Mouse (Mus musculus) CD8-positive naive resting alpha-beta T cell, adult 2 months (primary cell): ENCODE measurements around the gene Renbp.

Source experiments
- DNase-seq, 2 experiments: peaks; one replicate each; pipeline ENCODE4 v3.0.0; 2022; ENCODE audit warnings: low read depth in 2 of 2, low spot score in 2 of 2

Gene Renbp

GRCm38 (mm10) chrX:73930402-73931062 is at the start of gene Renbp:
Gene Renbp (minus strand): TSS chrX:73930850.
- DNase-seq, result peak in 1 of 2 experiments; percentile 23

- DNase-seq, result no peak
These were observed 47.1 kb upstream of the Renbp start for GRCm38 (mm10) chrX:73977783-73978182.

GRCm38 (mm10) chrX:73976283-73976682 is 45.6 kb upstream of the Renbp start:
- DNase-seq, result no peak

- DNase-seq, result no peak
These were observed 42.1 kb upstream of the Renbp start for GRCm38 (mm10) chrX:73972774-73973173.

DNA sequence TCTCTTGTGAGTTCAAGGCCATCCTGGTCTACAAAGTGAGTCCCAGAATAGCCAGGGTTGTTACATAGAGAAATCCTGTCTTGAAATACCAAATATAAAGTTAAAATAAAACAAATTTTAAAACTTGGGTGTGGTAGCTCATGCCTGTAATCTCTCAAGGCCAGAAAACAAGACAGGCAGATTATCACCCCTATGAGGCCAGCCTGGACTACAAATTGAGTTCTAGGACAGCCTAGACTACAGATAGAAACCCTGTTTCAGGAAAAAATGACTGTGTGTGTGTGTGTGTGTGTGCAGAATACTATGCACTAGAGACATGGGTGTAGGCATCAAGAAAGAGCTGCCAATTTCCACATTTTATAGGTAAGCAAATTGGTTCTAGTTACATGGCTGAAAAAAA is 40.1 kb upstream of the Renbp start:
- DNase-seq, result no peak

GRCm38 (mm10) chrX:73969729-73970128 is 39.1 kb upstream of the Renbp start:
- DNase-seq, result no peak

DNA sequence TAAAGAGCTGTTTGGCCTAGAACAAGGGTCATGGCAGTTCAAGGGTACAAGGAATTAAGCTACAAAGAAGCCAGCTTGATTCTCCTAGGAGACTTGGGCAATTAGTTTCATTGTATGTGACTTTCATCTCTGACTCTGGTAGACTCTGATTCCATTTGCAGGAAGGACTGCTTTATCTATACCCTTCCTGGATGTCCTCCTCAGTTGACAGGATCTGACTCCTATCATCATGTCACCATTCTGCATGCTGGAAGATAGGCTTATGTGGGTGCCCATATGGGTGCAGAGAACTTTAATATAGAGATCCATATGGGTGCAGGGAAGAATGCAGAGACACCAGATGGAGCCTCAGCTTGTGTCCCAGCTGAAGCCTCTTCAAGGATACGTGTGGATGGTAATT is 38.5 kb upstream of the Renbp start:
- DNase-seq, result no peak

- peak; percentile 80 to 84 for DNase-seq
These were observed 36.8 kb upstream of the Renbp start for GRCm38 (mm10) chrX:73967177-73968075.

DNA sequence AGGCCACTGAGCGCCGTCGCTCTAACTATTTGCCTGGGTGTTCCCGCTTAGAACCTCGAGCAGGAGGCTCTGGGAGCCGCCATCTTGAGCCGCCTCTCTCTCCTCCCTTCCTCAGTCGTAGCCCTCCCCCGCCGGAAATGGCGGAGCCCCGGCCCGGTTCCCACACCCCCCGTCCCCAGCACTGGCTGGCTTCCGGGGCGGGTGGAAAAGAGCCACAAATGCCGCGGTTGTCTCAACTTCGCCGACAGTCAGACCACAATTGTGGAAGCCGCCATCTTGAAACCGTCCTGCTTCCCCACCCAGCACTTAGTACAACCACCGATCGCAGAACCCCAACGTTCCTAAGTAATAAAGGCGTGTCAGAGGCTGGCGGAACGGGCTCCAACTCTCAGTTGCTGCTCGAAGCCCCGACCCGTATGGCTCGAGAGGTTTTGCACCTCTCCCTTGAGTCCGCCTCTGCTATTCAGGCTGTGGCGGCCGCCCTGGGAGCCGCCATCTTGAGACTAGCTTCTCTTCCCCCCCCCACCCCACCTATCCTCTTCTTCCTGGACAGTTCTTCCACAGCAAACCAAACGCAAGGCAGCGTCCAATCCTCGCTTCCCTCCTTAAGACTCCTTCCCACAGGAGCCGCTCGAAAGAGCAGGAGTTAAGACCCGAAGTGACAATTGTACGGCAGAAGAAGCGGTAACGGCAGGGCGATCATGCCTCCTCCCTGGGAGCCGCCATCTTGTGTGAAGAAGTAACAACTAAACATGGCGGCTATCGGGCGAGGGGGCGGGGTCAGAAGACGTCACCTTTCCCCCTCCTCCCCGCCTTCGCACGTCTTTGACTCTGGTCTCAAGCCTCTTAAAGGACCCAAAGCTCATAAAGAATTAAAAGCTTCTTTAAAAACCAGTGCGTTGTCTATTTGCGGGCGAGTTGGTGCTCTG is 35.9 kb upstream of the Renbp start, which contains the start of gene Hcfc1:
Hcfc1 (minus strand) TSS at position 110 of the 929 bp plus-strand sequence.
- peak; percentile 80 to 81 for DNase-seq

GRCm38 (mm10) chrX:73965307-73965706 is 34.7 kb upstream of the Renbp start:
- DNase-seq, result peak; percentile 21 to 42

- peak in 1 of 2 experiments; percentile 12 for DNase-seq
These were observed 33.7 kb upstream of the Renbp start for GRCm38 (mm10) chrX:73964363-73964762.

DNA sequence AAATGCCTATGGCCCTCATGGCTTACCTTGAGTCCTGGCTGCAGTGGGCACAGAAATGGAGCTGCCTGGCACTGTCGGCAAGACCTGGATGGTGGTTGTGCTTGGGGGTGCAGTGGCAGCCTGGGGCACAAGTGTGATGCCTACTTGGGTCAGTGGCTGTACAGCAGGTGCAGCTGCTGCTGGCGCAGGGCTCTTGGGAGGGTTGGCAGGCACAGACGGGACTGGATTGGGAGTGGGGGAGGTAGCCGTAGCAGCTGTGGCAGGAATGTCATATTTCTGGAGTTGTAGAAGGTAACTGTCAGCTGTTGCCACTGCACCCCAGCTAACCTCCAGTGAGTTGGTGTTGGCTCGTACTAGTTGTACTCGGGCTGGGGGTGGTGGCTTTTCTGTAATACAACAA is 24.3 kb upstream of the Renbp start:
- no peak for DNase-seq

- no peak for DNase-seq
These were observed 22.0 kb upstream of the Renbp start for GRCm38 (mm10) chrX:73952603-73953002.

- DNase-seq, result no peak
These were observed 18.7 kb upstream of the Renbp start for GRCm38 (mm10) chrX:73949341-73949740.

- peak; percentile 45 to 66 for DNase-seq
These were observed 18.0 kb upstream of the Renbp start for GRCm38 (mm10) chrX:73948647-73949046.

DNA sequence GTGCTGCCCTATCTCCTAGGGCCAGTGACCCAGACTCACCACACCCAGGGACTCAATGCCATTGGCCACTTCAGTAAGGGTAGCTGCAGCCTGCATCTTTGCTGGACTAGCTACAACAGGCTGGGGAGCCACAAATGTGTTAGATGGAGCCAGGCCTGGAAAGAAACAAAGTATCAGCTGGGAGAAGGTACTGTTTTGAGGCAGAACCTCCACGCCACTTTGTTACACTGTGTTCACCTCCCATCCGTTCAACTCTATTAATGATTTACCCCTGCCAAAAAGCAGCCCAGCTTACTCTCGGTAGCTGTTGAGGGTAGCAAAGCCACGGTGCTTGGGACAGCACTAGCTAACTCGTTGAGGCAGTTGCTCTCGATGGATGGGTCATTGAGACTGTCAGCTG is 16.2 kb upstream of the Renbp start:
- no peak for DNase-seq

DNA sequence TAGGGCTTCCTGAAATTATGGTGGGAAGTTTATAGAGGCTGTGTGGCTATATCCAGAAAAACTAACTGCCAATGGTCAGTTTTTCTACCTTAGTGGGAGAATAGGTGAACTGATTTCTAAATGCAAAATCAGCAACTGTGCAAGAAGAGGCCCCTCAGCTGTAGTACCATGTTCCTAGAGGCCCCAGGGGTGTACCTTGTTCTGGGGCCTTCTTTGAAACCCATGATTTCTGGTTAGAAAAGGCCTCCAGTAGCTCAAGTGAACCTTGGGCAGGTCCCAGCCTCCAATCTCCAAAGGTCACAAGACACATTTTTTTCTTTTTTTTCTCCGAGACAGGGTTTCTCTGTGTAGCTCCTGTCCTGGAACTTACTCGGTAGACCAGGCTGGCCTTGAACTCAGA is 11.6 kb upstream of the Renbp start:
- DNase-seq, result no peak

- no peak for DNase-seq
These were observed 11.2 kb upstream of the Renbp start for GRCm38 (mm10) chrX:73941860-73942259.

DNA sequence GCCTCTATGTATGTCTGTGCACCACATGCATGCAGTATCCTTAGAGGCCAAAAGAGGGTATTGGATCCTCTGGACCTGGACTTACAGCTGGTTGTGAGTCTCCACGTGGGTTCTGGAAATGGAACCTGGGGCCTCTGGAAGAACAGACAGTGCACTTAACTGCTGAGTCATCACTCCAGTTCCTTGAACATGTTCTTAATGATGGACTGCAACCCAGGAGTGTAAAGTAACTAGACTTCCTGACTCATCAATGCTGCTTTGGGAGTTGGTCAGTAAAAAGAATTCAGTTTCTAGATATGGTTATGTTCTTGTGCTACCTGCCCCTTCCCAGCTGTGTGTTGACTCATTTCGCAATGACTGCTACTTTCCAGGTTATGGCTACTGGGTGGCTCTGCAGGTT is 1.2 kb upstream of the Renbp start:
- no peak for DNase-seq

- DNase-seq, result no peak
These were observed 8.1 kb downstream of the Renbp start for GRCm38 (mm10) chrX:73922550-73922882.

GRCm38 (mm10) chrX:73921823-73922549 is 8.7 kb downstream of the Renbp start, which contains the start of the genes Arhgap4 and Naa10:
Gene Arhgap4 (minus strand): TSS chrX:73921870.
Gene Naa10 (minus strand): TSS chrX:73921944.
- peak; percentile 68 to 71 for DNase-seq
